Mouse (Mus musculus): Measurements from ENCODE around the gene Sobp. TPM values are rescaled to one million over a fixed set of nuclear protein-coding genes. Genes with fewer than 3 reads are reported as not detected.

Sobp gene
- polyA plus RNA-seq, 1 experiment, result not detected

DNA sequence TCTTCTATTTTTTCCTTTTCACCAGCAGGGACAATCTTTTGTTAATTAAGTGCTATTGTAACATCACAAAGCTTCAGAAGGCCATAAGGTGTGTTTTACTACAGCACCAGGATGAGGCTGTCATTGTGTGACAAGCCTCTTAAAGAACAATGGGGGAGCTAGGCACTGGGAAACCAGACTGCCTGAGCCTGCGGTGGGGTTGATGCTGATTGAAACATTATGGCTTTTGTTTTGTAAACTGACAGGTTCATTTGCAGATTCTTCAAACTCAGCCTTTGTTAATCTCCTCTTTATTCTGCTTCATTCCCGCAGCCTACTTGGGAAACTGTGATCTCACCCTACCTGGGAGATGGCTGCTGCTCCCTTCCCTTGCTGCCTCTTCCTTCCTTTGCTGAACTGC lies 206.0 kb downstream of the Sobp start:
- 61% methylated on average over 2 of the region's 2 CpGs for WGBS
- H3K4me3 ChIP-seq (ENCODE audit: insufficient read depth, low read depth, low read length), result no peak overlapping the region
- no peak for TF ChIP-seq POLR2A (IDR thresholded peaks at IDR 0.05; ENCODE audit: insufficient read depth, low read depth, low read length)
- TF ChIP-seq CTCF (IDR thresholded peaks at IDR 0.05; ENCODE audit: insufficient read depth, low read depth, low read length), result no peak
- H3K4me1 ChIP-seq (ENCODE audit: control insufficient read depth, insufficient read depth, low read length), result no peaks in the 10 kb centered on the region
- H3K27ac ChIP-seq (ENCODE audit: insufficient read depth, low read depth, low read length), result no peak overlapping the region

DNA sequence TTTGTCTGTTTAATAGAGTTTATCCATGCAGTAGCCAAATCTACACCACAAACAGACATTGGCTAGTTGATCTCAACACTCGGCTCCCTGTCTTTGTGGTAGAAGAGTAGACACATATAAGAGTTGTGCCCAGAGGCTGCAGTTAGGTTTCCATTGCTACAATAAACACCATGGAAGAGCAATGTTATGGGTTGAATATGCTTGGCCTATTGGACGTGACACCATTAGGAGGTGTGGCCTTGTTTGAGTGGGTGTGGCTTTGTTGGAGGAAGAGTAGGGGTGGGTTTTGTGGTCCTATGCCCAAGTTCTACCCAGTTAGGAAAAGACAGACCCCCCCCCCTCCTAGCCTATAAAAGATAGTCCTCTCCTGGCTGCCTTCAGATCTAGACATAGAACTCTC lies 211.3 kb downstream of the Sobp start:
- H3K4me1 ChIP-seq (ENCODE audit: control insufficient read depth, insufficient read depth, low read length), result no peaks in the 10 kb centered on the region
- WGBS, result 95% methylated on average over 2 of the region's 2 CpGs
- H3K27ac ChIP-seq (ENCODE audit: insufficient read depth, low read depth, low read length), result no peak overlapping the region

DNA sequence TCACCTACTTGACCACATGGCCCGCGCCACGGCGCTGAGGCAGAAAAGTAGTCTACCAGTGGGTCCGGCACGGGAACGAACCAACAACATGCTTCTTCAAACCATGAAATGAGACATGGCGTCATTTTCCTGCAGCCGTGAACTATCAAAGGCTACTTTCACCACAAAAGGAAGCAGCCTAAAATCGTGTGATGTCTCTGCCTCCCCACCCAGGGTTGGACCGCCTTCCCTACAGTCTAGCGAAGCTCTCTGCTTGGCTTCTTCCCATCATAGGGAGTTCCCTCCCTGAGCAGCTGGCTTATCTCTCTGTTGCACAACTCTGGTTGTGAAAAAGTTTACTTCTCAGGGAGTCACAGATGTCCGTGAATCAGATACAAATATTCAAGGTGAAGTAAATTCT lies 211.7 kb downstream of the Sobp start:
- WGBS, result 94% methylated on average over 13 of the region's 13 CpGs

More for the DNA sequence above, 211.3 kb downstream of the Sobp start:
- TF ChIP-seq CTCF (IDR thresholded peaks at IDR 0.05; ENCODE audit: insufficient read depth, low read depth, low read length), result no peak
- no peak for TF ChIP-seq POLR2A (IDR thresholded peaks at IDR 0.05; ENCODE audit: insufficient read depth, low read depth, low read length)
- H3K4me3 ChIP-seq (ENCODE audit: insufficient read depth, low read depth, low read length), result no peak overlapping the region

DNA sequence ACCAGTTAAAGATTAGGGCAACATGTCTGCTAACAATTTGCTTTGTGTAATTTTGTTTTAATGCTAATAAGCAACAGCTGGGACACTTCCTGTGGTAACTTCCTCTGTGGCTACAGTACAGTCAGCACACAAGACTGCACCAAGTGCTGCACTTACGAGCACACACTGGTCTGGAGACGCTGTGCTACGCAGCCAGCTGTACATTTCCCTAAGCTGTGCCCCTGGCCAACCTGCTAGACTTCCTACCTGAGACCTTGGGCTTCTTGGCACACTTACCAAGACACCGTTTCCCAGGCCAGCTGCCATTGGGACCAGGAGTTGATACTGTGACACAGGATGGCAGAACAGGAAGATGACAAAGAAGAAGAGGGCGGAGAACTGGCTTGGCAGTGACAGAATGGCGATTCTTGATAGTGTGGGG lies 212.1 kb downstream of the Sobp start:
- 89% methylated on average over 6 of the region's 6 CpGs for WGBS
- no peak overlapping the region for H3K27ac ChIP-seq (ENCODE audit: insufficient read depth, low read depth, low read length)
- no peak for TF ChIP-seq POLR2A (IDR thresholded peaks at IDR 0.05; ENCODE audit: insufficient read depth, low read depth, low read length)
- TF ChIP-seq CTCF (IDR thresholded peaks at IDR 0.05; ENCODE audit: insufficient read depth, low read depth, low read length), result no peak
- H3K4me1 ChIP-seq (ENCODE audit: control insufficient read depth, insufficient read depth, low read length), result no peaks in the 10 kb centered on the region; the same call in 1 of the 2 replicates
- no peak overlapping the region for H3K4me3 ChIP-seq (ENCODE audit: insufficient read depth, low read depth, low read length)

More for the DNA sequence above, 211.7 kb downstream of the Sobp start:
- Histone ChIP-seq H3K4me3 (ENCODE audit: insufficient read depth, low read depth, low read length) (no peak overlapping the region), H3K27ac (ENCODE audit: insufficient read depth, low read depth, low read length) (no peak overlapping the region), H3K4me1 (ENCODE audit: control insufficient read depth, insufficient read depth, low read length) (no peaks in the 10 kb centered on the region; the same call in 1 of the 2 replicates)
- TF ChIP-seq CTCF (IDR thresholded peaks at IDR 0.05; ENCODE audit: insufficient read depth, low read depth, low read length) (no peak), POLR2A (IDR thresholded peaks at IDR 0.05; ENCODE audit: insufficient read depth, low read depth, low read length) (no peak)

DNA sequence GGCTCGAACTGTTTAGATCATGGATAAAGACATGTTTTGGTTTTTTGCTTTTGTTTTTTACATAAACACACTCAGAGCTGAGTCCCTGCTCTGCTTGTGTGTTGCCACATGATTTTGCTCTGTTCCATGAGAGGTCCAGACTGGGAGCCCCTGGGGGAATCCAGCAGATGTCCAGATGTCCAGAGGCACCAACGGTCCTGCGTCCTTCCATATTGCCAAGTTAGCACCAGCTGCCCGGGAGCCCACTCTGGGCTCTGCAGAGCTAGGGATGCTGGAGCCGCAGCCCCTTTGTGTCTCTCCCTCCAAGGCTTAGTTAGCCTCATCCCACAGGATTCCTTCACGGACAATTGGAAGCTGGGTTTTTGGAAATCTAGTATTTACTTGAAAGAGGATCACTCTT lies 212.6 kb downstream of the Sobp start:
- TF ChIP-seq CTCF (IDR thresholded peaks at IDR 0.05; ENCODE audit: insufficient read depth, low read depth, low read length), result no peak
- no peak for TF ChIP-seq POLR2A (IDR thresholded peaks at IDR 0.05; ENCODE audit: insufficient read depth, low read depth, low read length)
- Histone ChIP-seq H3K4me1 (ENCODE audit: control insufficient read depth, insufficient read depth, low read length) (no peaks in the 10 kb centered on the region; the same call in 1 of the 2 replicates), H3K27ac (ENCODE audit: insufficient read depth, low read depth, low read length) (no peak overlapping the region), H3K4me3 (ENCODE audit: insufficient read depth, low read depth, low read length) (no peak overlapping the region)
- WGBS, result 83% methylated on average over 6 of the region's 6 CpGs

DNA sequence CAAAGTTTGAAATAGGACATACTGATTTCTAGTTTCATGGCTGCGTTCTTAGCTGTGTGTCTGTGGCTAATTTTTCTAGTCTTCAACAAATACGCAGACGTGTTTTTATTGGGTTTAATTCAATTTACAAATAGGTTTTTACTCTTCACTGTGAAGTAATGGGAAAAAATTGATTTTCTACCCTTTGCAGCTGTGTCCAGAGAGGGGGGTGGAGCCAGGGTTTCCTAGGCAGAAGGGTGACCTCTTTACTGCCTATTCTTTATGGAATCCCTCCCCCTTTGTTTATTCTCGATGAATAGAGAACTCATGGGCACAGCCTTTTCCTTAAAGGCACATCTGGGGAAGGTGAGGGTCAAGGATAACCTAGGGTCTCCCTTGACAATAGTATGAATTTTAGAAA lies 215.6 kb downstream of the Sobp start:
- Histone ChIP-seq H3K4me3 (ENCODE audit: insufficient read depth, low read depth, low read length) (no peak overlapping the region), H3K4me1 (ENCODE audit: control insufficient read depth, insufficient read depth, low read length) (no peaks in the 10 kb centered on the region; the same call in 1 of the 2 replicates), H3K27ac (ENCODE audit: insufficient read depth, low read depth, low read length) (no peak overlapping the region)
- TF ChIP-seq POLR2A (IDR thresholded peaks at IDR 0.05; ENCODE audit: insufficient read depth, low read depth, low read length) (no peak), CTCF (IDR thresholded peaks at IDR 0.05; ENCODE audit: insufficient read depth, low read depth, low read length) (no peak)
- 41% methylated on average over 4 of the region's 4 CpGs for WGBS

DNA sequence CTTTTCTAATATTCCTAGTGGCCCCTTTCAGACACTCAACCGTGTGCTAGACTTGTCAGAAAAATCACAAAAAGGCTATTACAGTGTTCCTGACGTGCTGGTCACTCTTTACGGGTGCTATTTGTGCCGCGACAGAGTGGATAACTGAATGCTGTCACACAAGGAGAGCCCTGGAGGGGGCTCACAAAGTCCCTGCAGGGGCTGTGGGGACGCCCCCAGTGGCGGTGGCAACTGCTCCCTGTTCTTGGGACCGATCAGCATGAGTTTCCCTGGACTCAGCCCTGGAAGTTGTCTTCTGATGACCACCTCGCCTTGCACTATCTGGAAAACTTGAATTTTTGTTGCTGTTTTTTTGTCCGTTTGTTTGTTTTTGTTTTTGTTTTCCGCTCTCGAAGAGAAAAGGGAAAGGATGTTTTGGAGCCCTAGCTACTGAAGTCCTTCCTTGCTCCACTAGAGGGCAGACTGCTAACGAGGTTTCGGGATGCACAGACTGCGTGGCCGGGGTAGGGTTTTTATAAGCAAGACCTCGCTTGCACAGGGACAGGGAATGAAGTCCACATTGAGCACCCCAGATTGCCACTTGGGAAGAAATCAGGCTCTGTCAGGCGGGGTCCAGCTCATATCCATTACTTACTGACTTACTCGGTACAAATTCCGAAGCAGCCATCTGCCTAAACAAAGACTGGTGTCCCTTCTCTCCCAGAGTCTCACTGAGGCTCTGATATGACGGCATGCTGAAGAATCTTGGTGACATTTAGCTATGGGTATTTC lies 216.3 kb downstream of the Sobp start:
- 4% methylated on average over 21 of the region's 21 CpGs for WGBS
- Histone ChIP-seq H3K4me3 (ENCODE audit: insufficient read depth, low read depth, low read length) (peak overlapping the region; percentile 31), H3K27ac (ENCODE audit: insufficient read depth, low read depth, low read length) (no peak overlapping the region), H3K4me1 (ENCODE audit: control insufficient read depth, insufficient read depth, low read length) (no peaks in the 10 kb centered on the region; the same call in 1 of the 2 replicates)
- TF ChIP-seq CTCF (IDR thresholded peaks at IDR 0.05; ENCODE audit: insufficient read depth, low read depth, low read length), result peak; percentile 52
- TF ChIP-seq POLR2A (IDR thresholded peaks at IDR 0.05; ENCODE audit: insufficient read depth, low read depth, low read length), result no peak

DNA sequence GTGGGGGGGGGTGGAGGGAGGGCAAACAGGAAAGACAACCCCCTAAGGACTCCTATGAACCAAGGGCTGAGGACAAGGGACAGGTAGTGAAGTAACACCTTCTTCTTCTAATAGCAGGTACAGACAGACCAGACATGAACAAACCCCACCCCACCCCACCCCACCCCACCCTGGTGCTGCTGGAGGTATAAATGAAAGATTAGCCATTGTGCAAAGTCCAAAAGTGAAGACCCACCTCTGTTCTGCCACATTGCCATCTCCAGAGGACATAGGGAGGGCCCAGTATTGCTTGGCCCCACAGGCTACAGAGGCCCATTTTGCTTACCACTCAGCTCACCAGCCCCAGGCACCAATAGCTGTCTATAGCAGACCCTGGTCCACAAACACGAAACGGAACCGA lies 219.1 kb downstream of the Sobp start:
- no peak overlapping the region for H3K27ac ChIP-seq (ENCODE audit: insufficient read depth, low read depth, low read length)
- no peak overlapping the region for H3K4me3 ChIP-seq (ENCODE audit: insufficient read depth, low read depth, low read length)
- peaks cover 6% of the 10 kb centered on the region; the same call in 1 of the 2 replicates for H3K4me1 ChIP-seq (ENCODE audit: control insufficient read depth, insufficient read depth, low read length)
- TF ChIP-seq POLR2A (IDR thresholded peaks at IDR 0.05; ENCODE audit: insufficient read depth, low read depth, low read length) (no peak), CTCF (IDR thresholded peaks at IDR 0.05; ENCODE audit: insufficient read depth, low read depth, low read length) (no peak)
- over 99% methylated on average over 3 of the region's 3 CpGs for WGBS

DNA sequence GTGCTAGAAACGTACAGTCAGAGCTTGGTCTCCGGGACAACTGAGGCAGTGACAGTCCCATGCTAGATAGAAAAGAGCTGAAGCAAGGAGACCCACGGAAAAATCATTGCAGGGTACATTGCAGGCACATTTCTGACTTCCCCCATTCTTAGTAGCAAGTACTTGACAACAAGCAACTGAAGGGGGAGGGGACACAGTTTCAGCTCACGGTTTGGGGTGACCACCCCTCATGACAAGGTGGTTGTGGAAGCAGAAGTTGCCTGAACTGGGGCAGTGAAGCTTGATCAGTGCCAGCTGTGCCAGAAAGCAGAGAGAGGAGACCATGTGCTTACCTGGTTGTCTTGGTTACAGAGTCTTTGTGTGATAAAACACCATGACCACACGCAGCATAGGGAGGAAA lies 220.7 kb downstream of the Sobp start:
- WGBS, result 80% methylated on average over 5 of the region's 5 CpGs
- TF ChIP-seq POLR2A (IDR thresholded peaks at IDR 0.05; ENCODE audit: insufficient read depth, low read depth, low read length) (no peak), CTCF (IDR thresholded peaks at IDR 0.05; ENCODE audit: insufficient read depth, low read depth, low read length) (no peak)
- H3K27ac ChIP-seq (ENCODE audit: insufficient read depth, low read depth, low read length), result no peak overlapping the region
- no peak overlapping the region for H3K4me3 ChIP-seq (ENCODE audit: insufficient read depth, low read depth, low read length)
- H3K4me1 ChIP-seq (ENCODE audit: control insufficient read depth, insufficient read depth, low read length), result peaks cover 6% of the 10 kb centered on the region; the same call in 1 of the 2 replicates

Other genes starting within 250 kb of the Sobp start
- not detected in 2 replicates for gene 9030612E09Rik, start 174 bp upstream of the Sobp start, polyA plus RNA-seq (2012; ENCODE audit: insufficient read depth, insufficient read length, low replicate concordance, missing spikeins)
- not detected in 2 replicates for gene Pdss2, start 47.0 kb upstream of the Sobp start, polyA plus RNA-seq (2012; ENCODE audit: insufficient read depth, insufficient read length, low replicate concordance, missing spikeins)

Measured in olfactory bulb, adult 2 months (tissue).